Mouse (Mus musculus): ENCODE results near the gene Stx18. TPM values are rescaled to one million over a fixed set of nuclear protein-coding genes. Genes with fewer than 3 reads are reported as not detected.
A peak's percentile ranks its signal among the peaks of the same experiment; 100 is the strongest.

The Stx18 gene
- polyA plus RNA-seq, 1 experiment: 52.3 TPM

GRCm38 (mm10) chr5:38091046-38091965, 52.8 kb downstream of the Stx18 start:
- TF ChIP-seq POLR2A (IDR thresholded peaks at IDR 0.05; ENCODE audit: borderline replicate concordance, insufficient read depth, low read length): no peak
- peak; percentile 28; the same call in 1 of the 2 replicates for TF ChIP-seq CTCF (IDR thresholded peaks at IDR 0.05; ENCODE audit: borderline replicate concordance, insufficient read depth, low read depth, low read length)
- Histone ChIP-seq H3K4me1 (ENCODE audit: control insufficient read depth, insufficient read depth, low read length) (no peaks in the 10 kb centered on the region), H3K27ac (ENCODE audit: insufficient read depth, low read length) (no peak overlapping the region), H3K27me3 (ENCODE audit: control insufficient read depth, insufficient read depth, low read length) (no peaks in the 10 kb centered on the region), H3K4me3 (replicated peaks; ENCODE audit: insufficient read depth, low read depth, low read length) (no peak overlapping the region)
- DNase-seq: peak in 1 of 2 experiments; percentile 53
- 74% methylated on average over 8 of the region's 8 CpGs for WGBS

- Histone ChIP-seq H3K4me1 (ENCODE audit: control insufficient read depth, insufficient read depth, low read length) (no peaks in the 10 kb centered on the region), H3K27me3 (ENCODE audit: control insufficient read depth, insufficient read depth, low read length) (no peaks in the 10 kb centered on the region), H3K27ac (ENCODE audit: insufficient read depth, low read length) (no peak overlapping the region), H3K4me3 (replicated peaks; ENCODE audit: insufficient read depth, low read depth, low read length) (no peak overlapping the region)
- no peak for DNase-seq
- 58% methylated on average over 2 of the region's 2 CpGs for WGBS
- TF ChIP-seq POLR2A (IDR thresholded peaks at IDR 0.05; ENCODE audit: borderline replicate concordance, insufficient read depth, low read length) (no peak), CTCF (IDR thresholded peaks at IDR 0.05; ENCODE audit: borderline replicate concordance, insufficient read depth, low read depth, low read length) (no peak)
Measured at GRCm38 (mm10) chr5:38091966-38092304, 53.4 kb downstream of the Stx18 start.

GRCm38 (mm10) chr5:38094331-38094730, 55.8 kb downstream of the Stx18 start:
- DNase-seq: no peak
- 91% methylated on average over 2 of the region's 2 CpGs for WGBS
- Histone ChIP-seq H3K27me3 (ENCODE audit: control insufficient read depth, insufficient read depth, low read length) (no peaks in the 10 kb centered on the region), H3K27ac (ENCODE audit: insufficient read depth, low read length) (no peak overlapping the region), H3K4me3 (replicated peaks; ENCODE audit: insufficient read depth, low read depth, low read length) (no peak overlapping the region), H3K4me1 (ENCODE audit: control insufficient read depth, insufficient read depth, low read length) (no peaks in the 10 kb centered on the region)
- TF ChIP-seq CTCF (IDR thresholded peaks at IDR 0.05; ENCODE audit: borderline replicate concordance, insufficient read depth, low read depth, low read length) (no peak), POLR2A (IDR thresholded peaks at IDR 0.05; ENCODE audit: borderline replicate concordance, insufficient read depth, low read length) (no peak)

- no peaks in the 10 kb centered on the region for H3K27me3 ChIP-seq (ENCODE audit: control insufficient read depth, insufficient read depth, low read length)
- TF ChIP-seq CTCF (IDR thresholded peaks at IDR 0.05; ENCODE audit: borderline replicate concordance, insufficient read depth, low read depth, low read length) (peak; percentile 22; the same call in 1 of the 2 replicates), POLR2A (IDR thresholded peaks at IDR 0.05; ENCODE audit: borderline replicate concordance, insufficient read depth, low read length) (no peak)
- DNase-seq: peak; percentile 22 to 49
- H3K4me3 ChIP-seq (replicated peaks; ENCODE audit: insufficient read depth, low read depth, low read length): no peak overlapping the region
- H3K27ac ChIP-seq (ENCODE audit: insufficient read depth, low read length): no peak overlapping the region
- no peaks in the 10 kb centered on the region for H3K4me1 ChIP-seq (ENCODE audit: control insufficient read depth, insufficient read depth, low read length)
- WGBS: 77% methylated on average over 4 of the region's 4 CpGs
Measured at GRCm38 (mm10) chr5:38097501-38098093, 59.1 kb downstream of the Stx18 start.

- Histone ChIP-seq H3K4me1 (ENCODE audit: control insufficient read depth, insufficient read depth, low read length) (no peaks in the 10 kb centered on the region), H3K4me3 (replicated peaks; ENCODE audit: insufficient read depth, low read depth, low read length) (no peak overlapping the region), H3K27ac (ENCODE audit: insufficient read depth, low read length) (no peak overlapping the region), H3K27me3 (ENCODE audit: control insufficient read depth, insufficient read depth, low read length) (no peaks in the 10 kb centered on the region)
- WGBS: 78% methylated on average over 2 of the region's 2 CpGs
- no peak for DNase-seq
- no peak for TF ChIP-seq CTCF (IDR thresholded peaks at IDR 0.05; ENCODE audit: borderline replicate concordance, insufficient read depth, low read depth, low read length)
- no peak for TF ChIP-seq POLR2A (IDR thresholded peaks at IDR 0.05; ENCODE audit: borderline replicate concordance, insufficient read depth, low read length)
Measured at GRCm38 (mm10) chr5:38099139-38099676, 60.7 kb downstream of the Stx18 start.

- TF ChIP-seq POLR2A (IDR thresholded peaks at IDR 0.05; ENCODE audit: borderline replicate concordance, insufficient read depth, low read length) (no peak), CTCF (IDR thresholded peaks at IDR 0.05; ENCODE audit: borderline replicate concordance, insufficient read depth, low read depth, low read length) (no peak)
- no peak overlapping the region for H3K27ac ChIP-seq (ENCODE audit: insufficient read depth, low read length)
- no peak for DNase-seq
- H3K27me3 ChIP-seq (ENCODE audit: control insufficient read depth, insufficient read depth, low read length): no peaks in the 10 kb centered on the region
- H3K4me1 ChIP-seq (ENCODE audit: control insufficient read depth, insufficient read depth, low read length): no peaks in the 10 kb centered on the region
- WGBS: 89% methylated on average over 2 of the region's 2 CpGs
- no peak overlapping the region for H3K4me3 ChIP-seq (replicated peaks; ENCODE audit: insufficient read depth, low read depth, low read length)
Measured at GRCm38 (mm10) chr5:38102945-38103344, 64.4 kb downstream of the Stx18 start.

- TF ChIP-seq CTCF (IDR thresholded peaks at IDR 0.05; ENCODE audit: borderline replicate concordance, insufficient read depth, low read depth, low read length) (no peak), POLR2A (IDR thresholded peaks at IDR 0.05; ENCODE audit: borderline replicate concordance, insufficient read depth, low read length) (no peak)
- Histone ChIP-seq H3K27me3 (ENCODE audit: control insufficient read depth, insufficient read depth, low read length) (no peaks in the 10 kb centered on the region), H3K27ac (ENCODE audit: insufficient read depth, low read length) (no peak overlapping the region), H3K4me3 (replicated peaks; ENCODE audit: insufficient read depth, low read depth, low read length) (no peak overlapping the region), H3K4me1 (ENCODE audit: control insufficient read depth, insufficient read depth, low read length) (no peaks in the 10 kb centered on the region)
- 93% methylated on average over 14 of the region's 14 CpGs for whole genome bisulfite sequencing
- DNase-seq: no peak
Measured at GRCm38 (mm10) chr5:38106080-38106697, 67.6 kb downstream of the Stx18 start.

Measured in cerebellum, adult 2 months (tissue).